Mouse (Mus musculus): ENCODE data around the gene Snx5. TPM values are rescaled to one million over a fixed set of nuclear protein-coding genes. Genes with fewer than 3 reads are reported as not detected.

Snx5 gene
- polyA plus RNA-seq, 1 experiment from 2014 or later: 90.9 TPM

GRCm38 (mm10) chr2:144224351-144224750 lies 46.4 kb downstream of the Snx5 start:
- H3K27ac ChIP-seq (replicated peaks): no peak overlapping the region
- ATAC-seq (ENCODE audit: extremely low read depth, insufficient number of reproducible peaks, low FRiP score, low TSS enrichment): no peak; the same call in 1 of the 2 replicates
- 38% methylated on average over 12 of the region's 12 CpGs for WGBS
- H3K36me3 ChIP-seq: no peaks in the 10 kb centered on the region
- H3K4me2 ChIP-seq: peak overlapping the region; percentile 49
- H3K4me3 ChIP-seq: 0 out of 2 replicates have a peak overlapping the region, but pooled peaks have one; percentile 10
- H3K9ac ChIP-seq: no peak overlapping the region
- H3K4me1 ChIP-seq: peaks cover 9% of the 10 kb centered on the region; the same call in 1 of the 2 replicates
- no peaks in the 10 kb centered on the region for H3K27me3 ChIP-seq (replicated peaks)
- 0 out of 2 replicates have a peak, but pooled peaks cover 4% of the 10 kb centered on the region for H3K9me3 ChIP-seq

GRCm38 (mm10) chr2:144215601-144216000 lies 55.1 kb downstream of the Snx5 start:
- WGBS: 63% methylated on average over 9 of the region's 9 CpGs
- peak overlapping the region; percentile 33; the same call in 1 of the 2 replicates for H3K9ac ChIP-seq
- no peak overlapping the region; the same call in 1 of the 2 replicates for H3K27ac ChIP-seq (replicated peaks)
- peak overlapping the region; percentile 6; the same call in 1 of the 2 replicates for H3K4me2 ChIP-seq
- H3K36me3 ChIP-seq: no peaks in the 10 kb centered on the region
- H3K27me3 ChIP-seq (replicated peaks): no peaks in the 10 kb centered on the region
- peaks cover 11% of the 10 kb centered on the region for H3K4me1 ChIP-seq
- H3K4me3 ChIP-seq: no peak overlapping the region
- no peak for ATAC-seq (ENCODE audit: extremely low read depth, insufficient number of reproducible peaks, low FRiP score, low TSS enrichment)
- H3K9me3 ChIP-seq: no peaks in the 10 kb centered on the region; the same call in 1 of the 2 replicates

GRCm38 (mm10) chr2:144215195-144215594 lies 55.5 kb downstream of the Snx5 start:
- no peaks in the 10 kb centered on the region for H3K36me3 ChIP-seq
- H3K4me2 ChIP-seq: peak overlapping the region; percentile 6; the same call in 1 of the 2 replicates
- no peak for ATAC-seq (ENCODE audit: extremely low read depth, insufficient number of reproducible peaks, low FRiP score, low TSS enrichment)
- H3K27me3 ChIP-seq (replicated peaks): no peaks in the 10 kb centered on the region
- peaks cover 11% of the 10 kb centered on the region for H3K4me1 ChIP-seq
- WGBS: 13% methylated on average over 7 of the region's 7 CpGs
- no peak overlapping the region for H3K4me3 ChIP-seq
- peak overlapping the region; percentile 42 for H3K9ac ChIP-seq
- H3K9me3 ChIP-seq: no peaks in the 10 kb centered on the region; the same call in 1 of the 2 replicates
- peak overlapping the region; percentile 43; the same call in 1 of the 2 replicates for H3K27ac ChIP-seq (replicated peaks)

GRCm38 (mm10) chr2:144214508-144215185 lies 56.1 kb downstream of the Snx5 start:
- 70% methylated on average over 9 of the region's 9 CpGs for WGBS
- no peak for ATAC-seq (ENCODE audit: extremely low read depth, insufficient number of reproducible peaks, low FRiP score, low TSS enrichment)
- H3K4me2 ChIP-seq: no peak overlapping the region
- H3K9ac ChIP-seq: 0 out of 2 replicates have a peak overlapping the region, but pooled peaks have one; percentile 42
- H3K4me3 ChIP-seq: no peak overlapping the region
- no peaks in the 10 kb centered on the region for H3K27me3 ChIP-seq (replicated peaks)
- no peaks in the 10 kb centered on the region for H3K36me3 ChIP-seq
- H3K9me3 ChIP-seq: no peaks in the 10 kb centered on the region; the same call in 1 of the 2 replicates
- peak overlapping the region; percentile 43; the same call in 1 of the 2 replicates for H3K27ac ChIP-seq (replicated peaks)
- H3K4me1 ChIP-seq: peaks cover 11% of the 10 kb centered on the region

GRCm38 (mm10) chr2:144213803-144214202 lies 56.9 kb downstream of the Snx5 start:
- 82% methylated on average over 6 of the region's 6 CpGs for WGBS
- Histone ChIP-seq H3K4me3 (no peak overlapping the region), H3K4me2 (no peak overlapping the region), H3K4me1 (peaks cover 11% of the 10 kb centered on the region), H3K27me3 (replicated peaks) (no peaks in the 10 kb centered on the region), H3K9ac (no peak overlapping the region), H3K36me3 (no peaks in the 10 kb centered on the region), H3K27ac (replicated peaks) (no peak overlapping the region), H3K9me3 (no peaks in the 10 kb centered on the region; the same call in 1 of the 2 replicates)
- no peak for ATAC-seq (ENCODE audit: extremely low read depth, insufficient number of reproducible peaks, low FRiP score, low TSS enrichment)

GRCm38 (mm10) chr2:144209425-144209824 lies 61.3 kb downstream of the Snx5 start:
- no peaks in the 10 kb centered on the region for H3K9me3 ChIP-seq
- ATAC-seq (ENCODE audit: extremely low read depth, insufficient number of reproducible peaks, low FRiP score, low TSS enrichment): no peak
- no peaks in the 10 kb centered on the region for H3K36me3 ChIP-seq
- no peak overlapping the region for H3K9ac ChIP-seq
- H3K27me3 ChIP-seq (replicated peaks): no peaks in the 10 kb centered on the region
- H3K4me1 ChIP-seq: peaks cover 5% of the 10 kb centered on the region; the same call in 1 of the 2 replicates
- WGBS: 55% methylated on average over 3 of the region's 3 CpGs
- no peak overlapping the region for H3K27ac ChIP-seq (replicated peaks)
- H3K4me3 ChIP-seq: no peak overlapping the region
- no peak overlapping the region for H3K4me2 ChIP-seq

GRCm38 (mm10) chr2:144207365-144207764 lies 63.3 kb downstream of the Snx5 start:
- 100% methylated on average over 1 of the region's 1 CpGs for WGBS
- H3K27ac ChIP-seq (replicated peaks): no peak overlapping the region

GRCm38 (mm10) chr2:144203001-144203400 lies 67.7 kb downstream of the Snx5 start:
- Histone ChIP-seq H3K36me3 (no peaks in the 10 kb centered on the region), H3K4me3 (no peak overlapping the region), H3K9ac (no peak overlapping the region), H3K27me3 (replicated peaks) (no peaks in the 10 kb centered on the region), H3K4me2 (no peak overlapping the region), H3K4me1 (peaks cover 27% of the 10 kb centered on the region), H3K27ac (replicated peaks) (no peak overlapping the region), H3K9me3 (no peaks in the 10 kb centered on the region)
- WGBS: 77% methylated on average over 5 of the region's 5 CpGs
- no peak for ATAC-seq (ENCODE audit: extremely low read depth, insufficient number of reproducible peaks, low FRiP score, low TSS enrichment)

More at GRCm38 (mm10) chr2:144207365-144207764, 63.3 kb downstream of the Snx5 start:
- Histone ChIP-seq H3K9me3 (no peaks in the 10 kb centered on the region), H3K4me2 (no peak overlapping the region), H3K27me3 (replicated peaks) (no peaks in the 10 kb centered on the region), H3K9ac (no peak overlapping the region), H3K4me3 (no peak overlapping the region), H3K4me1 (peaks cover 11% of the 10 kb centered on the region), H3K36me3 (no peaks in the 10 kb centered on the region)
- no peak for ATAC-seq (ENCODE audit: extremely low read depth, insufficient number of reproducible peaks, low FRiP score, low TSS enrichment)

GRCm38 (mm10) chr2:144202567-144202966 lies 68.1 kb downstream of the Snx5 start:
- Histone ChIP-seq H3K9me3 (no peaks in the 10 kb centered on the region), H3K27me3 (replicated peaks) (no peaks in the 10 kb centered on the region), H3K27ac (replicated peaks) (peak overlapping the region; percentile 53), H3K4me1 (peaks cover 32% of the 10 kb centered on the region), H3K36me3 (no peaks in the 10 kb centered on the region), H3K4me2 (no peak overlapping the region), H3K4me3 (no peak overlapping the region), H3K9ac (no peak overlapping the region)
- WGBS: 66% methylated on average over 3 of the region's 3 CpGs
- no peak for ATAC-seq (ENCODE audit: extremely low read depth, insufficient number of reproducible peaks, low FRiP score, low TSS enrichment)

GRCm38 (mm10) chr2:144202151-144202550 lies 68.6 kb downstream of the Snx5 start:
- 33% methylated on average over 4 of the region's 4 CpGs for WGBS
- ATAC-seq (ENCODE audit: extremely low read depth, insufficient number of reproducible peaks, low FRiP score, low TSS enrichment): no peak

More at GRCm38 (mm10) chr2:144202151-144202550, 68.6 kb downstream of the Snx5 start:
- Histone ChIP-seq H3K4me2 (no peak overlapping the region), H3K4me3 (no peak overlapping the region), H3K9me3 (no peaks in the 10 kb centered on the region), H3K36me3 (no peaks in the 10 kb centered on the region), H3K27ac (replicated peaks) (peak overlapping the region; percentile 53), H3K4me1 (peaks cover 34% of the 10 kb centered on the region), H3K9ac (no peak overlapping the region), H3K27me3 (replicated peaks) (no peaks in the 10 kb centered on the region)
